Mouse (Mus musculus) kidney, embryonic 16.5 days (tissue): Measurements from ENCODE around the gene Olfr1475. TPM values are rescaled to one million over a fixed set of nuclear protein-coding genes. Genes with fewer than 3 reads are reported as not detected.
"Not testable (repeated sequence)": the region's sequence is repeated elsewhere in the genome, so short reads cannot be mapped to it uniquely, and the experiment has no call there.

Experiments used
- ATAC-seq: fragments of 200-750 bp; cut with Nextera tagmentation; 2 replicates; pipeline ENCODE4 v1.8.0; 2017; ENCODE audit warnings: moderate TSS enrichment; ENCODE audit not compliant: low FRiP score, low TSS enrichment
- H3K27ac ChIP-seq: fragments of 300-500 bp; sonication (generic); 2 replicates; pipeline ENCODE4 v1.5.1; 2014; ENCODE audit warnings: low read length
- H3K27me3 ChIP-seq: fragments of 300-500 bp; sonication (generic); 2 replicates; pipeline ENCODE4 v1.6.1; 2014; ENCODE audit warnings: low read length, control low read depth, mixed read lengths; ENCODE audit not compliant: insufficient read depth
- H3K36me3 ChIP-seq: fragments of 300-500 bp; sonication (generic); 2 replicates; pipeline ENCODE4 v1.6.1; 2014; ENCODE audit warnings: low read length, control low read depth, mixed read lengths; ENCODE audit not compliant: insufficient read depth
- H3K4me1 ChIP-seq: fragments of 300-500 bp; sonication (generic); 2 replicates; pipeline ENCODE4 v1.6.1; 2014; ENCODE audit warnings: low read length, control low read depth, mixed read lengths; ENCODE audit not compliant: insufficient read depth
- H3K4me2 ChIP-seq: fragments of 300-500 bp; sonication (generic); replicated peaks from 2 replicates; pipeline ENCODE4 v1.6.1; 2014; ENCODE audit warnings: low read depth, low read length
- H3K4me3 ChIP-seq: fragments of 300-500 bp; sonication (generic); 2 replicates; pipeline ENCODE4 v1.5.1; 2014; ENCODE audit warnings: mild to moderate bottlenecking, low read length
- H3K9ac ChIP-seq: fragments of 300-500 bp; sonication (generic); replicated peaks from 2 replicates; pipeline ENCODE4 v1.6.1; 2014; ENCODE audit warnings: low read length
- H3K9me3 ChIP-seq: fragments of 300-500 bp; sonication (generic); 2 replicates; pipeline ENCODE4 v1.6.1; 2016; ENCODE audit warnings: low read length, control low read depth
- WGBS: fragments of 180-500 bp; shearing (Covaris S2); extraction: QIAGEN DNeasy Blood & Tissue Kit; methylation state at CpG from one replicate; pipeline ENCODE4 v1.1.7; 2014; 5-methylcytosine and 5-hydroxymethylcytosine counted together
- polyA plus RNA-seq: library from polyadenylated mRNA; unstranded; fragments of >200 nt; fragmentation: Nextera tagmentation; extraction: Ambion mirVana; gene quantifications from 2 replicates; pipeline ENCODE4 v1.2.1, GENCODE M21; 2015

The Olfr1475 gene
- not detected in 2 replicates for polyA plus RNA-seq

DNA sequence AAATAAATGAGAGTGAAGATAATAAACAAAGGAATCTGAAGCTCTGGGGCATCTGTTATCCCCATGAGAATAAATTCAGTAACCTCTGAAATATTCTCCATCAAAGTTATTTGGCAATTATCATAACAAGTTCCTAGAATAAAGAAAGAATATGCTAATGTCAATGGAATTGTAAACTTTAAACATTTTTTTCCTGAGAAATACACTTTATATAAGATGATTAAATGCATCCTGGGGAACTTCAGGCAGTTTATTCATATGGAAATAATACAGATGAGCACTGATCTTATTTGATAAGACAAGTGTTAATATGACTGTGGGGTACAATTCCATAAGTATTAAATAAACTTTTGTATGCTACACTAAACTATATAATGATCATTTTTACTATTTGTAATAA is at the start of gene Olfr1475:
TSS of gene Olfr1475 (minus strand) at position 101 of the 400 bp plus-strand sequence.
- no peak within 1 kb of the TSS for H3K9ac ChIP-seq
- H3K9me3 ChIP-seq: no peaks in the 10 kb centered on the region
- ATAC-seq: no peak
- H3K36me3 ChIP-seq: no peaks in the 10 kb centered on the region
- H3K4me3 ChIP-seq: no peak within 1 kb of the TSS
- no peaks in the 10 kb centered on the region for H3K27me3 ChIP-seq
- H3K4me1 ChIP-seq: no peaks in the 10 kb centered on the region
- no peak within 1 kb of the TSS for H3K27ac ChIP-seq
- no peak within 1 kb of the TSS for H3K4me2 ChIP-seq

DNA sequence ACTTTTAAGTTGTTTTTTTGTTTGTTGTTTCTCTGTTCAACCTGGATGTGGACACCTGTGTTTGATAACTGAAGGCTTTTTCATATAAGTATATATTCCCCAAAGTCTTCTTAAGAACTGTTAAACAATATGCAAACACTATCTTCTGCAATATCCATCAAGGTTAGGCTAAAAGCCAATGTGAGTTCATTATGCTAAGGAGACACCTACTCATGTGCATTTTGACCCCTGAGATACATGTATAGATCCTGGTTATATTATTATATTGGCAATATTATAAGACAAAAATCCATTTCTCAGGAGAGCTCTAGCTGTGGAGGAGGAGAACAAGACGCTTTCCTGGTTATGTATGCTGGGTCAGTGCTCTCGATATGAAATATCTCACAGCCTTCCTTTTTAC is 47.6 kb upstream of the Olfr1475 start, which contains the start of gene Olfr1480:
TSS of gene Olfr1480 (plus strand) at position 301 of the 400 bp plus-strand sequence.
- ATAC-seq: no peak

DNA sequence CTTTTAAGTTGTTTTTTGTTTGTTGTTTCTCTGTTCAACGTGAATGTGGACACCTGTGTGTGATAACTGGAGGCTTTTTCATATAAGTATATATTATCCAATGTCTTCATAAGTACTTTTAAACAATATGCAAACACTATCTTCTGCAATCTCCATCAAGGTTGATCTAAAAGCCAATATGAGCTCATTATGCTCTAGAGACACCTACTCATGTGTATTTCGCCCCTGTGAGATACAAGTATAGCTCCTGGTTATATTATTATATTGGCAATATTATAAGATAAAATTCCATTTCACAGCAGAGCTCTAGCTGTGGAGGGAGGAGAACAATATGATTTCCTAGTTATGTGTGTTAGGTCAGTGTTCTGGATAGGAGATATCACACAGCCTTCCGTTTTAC is 20.2 kb upstream of the Olfr1475 start, which contains the start of gene Olfr1477:
TSS of gene Olfr1477 (plus strand) at position 301 of the 400 bp plus-strand sequence.
- Histone ChIP-seq H3K4me2 (no peak within 1 kb of the TSS), H3K27ac (no peak within 1 kb of the TSS), H3K36me3 (no peaks in the 10 kb centered on the region), H3K4me1 (no peaks in the 10 kb centered on the region), H3K9ac (no peak within 1 kb of the TSS), H3K4me3 (no peak within 1 kb of the TSS), H3K9me3 (no peaks in the 10 kb centered on the region), H3K27me3 (no peaks in the 10 kb centered on the region)
- no peak for ATAC-seq
- WGBS: 69% methylated on average over 3 of the region's 3 CpGs

More for the DNA sequence above, 47.6 kb upstream of the Olfr1475 start, which contains the start of gene Olfr1480:
- Histone ChIP-seq H3K9me3 (peaks cover 9% of the 10 kb centered on the region), H3K4me2 (no peak within 1 kb of the TSS), H3K4me1 (no peaks in the 10 kb centered on the region), H3K4me3 (no peak within 1 kb of the TSS), H3K36me3 (no peaks in the 10 kb centered on the region), H3K27me3 (no peaks in the 10 kb centered on the region), H3K27ac (no peak within 1 kb of the TSS), H3K9ac (no peak within 1 kb of the TSS)
- 85% methylated on average over 2 of the region's 2 CpGs for WGBS

DNA sequence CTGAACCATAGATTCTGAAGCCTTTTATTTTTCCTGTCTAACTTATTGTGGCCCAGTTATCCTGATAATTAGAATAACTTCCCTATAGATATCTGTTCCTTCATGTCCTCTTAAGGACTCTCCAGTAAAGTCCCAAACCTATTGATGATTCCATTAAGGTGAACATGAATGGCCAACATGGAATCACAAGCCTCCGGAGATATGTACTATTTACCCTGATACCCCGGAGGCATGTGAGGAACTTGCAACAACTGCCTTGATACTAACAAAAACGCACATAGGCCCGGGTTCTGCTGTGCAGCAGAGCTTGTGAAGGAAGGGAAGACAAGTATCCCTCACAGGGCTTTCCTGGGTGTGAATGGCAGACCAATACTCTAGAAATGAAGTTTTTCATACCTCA is 10.7 kb downstream of the Olfr1475 start, which contains the start of gene Olfr1474:
TSS of gene Olfr1474 (plus strand) at position 301 of the 400 bp plus-strand sequence.
- H3K27ac ChIP-seq, H3K9ac ChIP-seq, H3K36me3 ChIP-seq, H3K4me3 ChIP-seq, H3K4me1 ChIP-seq, H3K4me2 ChIP-seq, ATAC-seq, H3K27me3 ChIP-seq, H3K9me3 ChIP-seq: not testable (repeated sequence)
- 82% methylated on average over 4 of the region's 4 CpGs for WGBS

DNA sequence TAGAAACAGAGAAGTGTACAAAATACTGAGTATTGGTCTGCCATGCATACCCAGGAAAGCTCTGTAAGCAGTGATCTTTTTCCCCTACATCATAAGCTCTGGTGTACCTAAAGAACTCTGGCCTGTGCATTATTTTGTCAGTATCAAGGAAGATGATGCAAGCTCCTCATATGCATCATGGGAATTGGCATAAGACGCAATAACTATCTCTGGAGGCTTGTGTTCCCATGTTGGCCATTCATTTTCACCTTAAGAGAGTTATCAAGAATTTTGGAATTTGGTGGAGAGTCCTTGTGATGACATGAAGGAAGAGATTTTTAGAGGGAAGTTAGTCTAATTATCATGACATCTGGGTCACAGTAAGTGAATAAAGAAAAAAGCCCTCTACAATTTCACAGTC is 24.0 kb downstream of the Olfr1475 start, which contains the start of gene Olfr1472:
TSS of gene Olfr1472 (minus strand) at position 101 of the 400 bp plus-strand sequence.
- no peak for ATAC-seq
- 72% methylated on average over 1 of the region's 1 CpGs for WGBS
- H3K4me3 ChIP-seq: no peak within 1 kb of the TSS
- H3K9me3 ChIP-seq: peaks cover 8% of the 10 kb centered on the region; the same call in 1 of the 2 replicates
- no peak within 1 kb of the TSS for H3K4me2 ChIP-seq
- no peaks in the 10 kb centered on the region for H3K4me1 ChIP-seq
- H3K27ac ChIP-seq: no peak within 1 kb of the TSS
- H3K9ac ChIP-seq: no peak within 1 kb of the TSS
- H3K27me3 ChIP-seq: no peaks in the 10 kb centered on the region
- H3K36me3 ChIP-seq: no peaks in the 10 kb centered on the region

DNA sequence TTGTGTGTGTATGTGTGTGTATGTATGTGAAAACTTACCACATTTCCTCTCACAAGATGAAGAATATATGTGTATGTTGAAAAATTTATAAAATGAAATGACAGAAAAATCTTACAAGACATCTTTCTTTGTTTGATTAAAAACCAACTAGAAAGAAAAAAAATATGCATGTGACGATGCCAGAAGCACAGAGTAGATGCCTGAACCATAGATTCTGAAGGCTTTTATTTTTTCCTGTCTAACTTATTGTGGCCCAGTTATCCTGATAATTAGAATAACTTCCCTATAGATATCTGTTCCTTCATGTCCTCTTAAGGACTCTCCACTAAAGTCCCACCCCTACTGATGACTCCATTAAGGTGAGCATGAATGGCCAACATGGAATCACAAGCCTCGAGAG is 36.9 kb downstream of the Olfr1475 start, which contains the start of gene Olfr1471:
TSS of gene Olfr1471 (plus strand) at position 301 of the 400 bp plus-strand sequence.
- H3K27me3 ChIP-seq, H3K9ac ChIP-seq, H3K9me3 ChIP-seq, H3K4me3 ChIP-seq, H3K4me2 ChIP-seq, H3K36me3 ChIP-seq, H3K27ac ChIP-seq, H3K4me1 ChIP-seq, ATAC-seq: not testable (repeated sequence)
- 69% methylated on average over 2 of the region's 2 CpGs for WGBS

Other genes with a start within 250 kb of the Olfr1475 start
- not detected in 2 replicates for gene Olfr1463, start 248.9 kb downstream of the Olfr1475 start, polyA plus RNA-seq
- gene Olfr1465, start 164.7 kb downstream of the Olfr1475 start, polyA plus RNA-seq: not detected in 2 replicates
- not detected in 2 replicates for gene Olfr1466, start 141.3 kb downstream of the Olfr1475 start, polyA plus RNA-seq
- not detected in 2 replicates for gene Olfr1467, start 118.0 kb downstream of the Olfr1475 start, polyA plus RNA-seq
- not detected in 2 replicates for gene Olfr1469, start 72.3 kb downstream of the Olfr1475 start, polyA plus RNA-seq
- not detected in 2 replicates for gene Olfr1471, start 36.8 kb downstream of the Olfr1475 start, polyA plus RNA-seq
- gene Olfr1472, start 24.1 kb downstream of the Olfr1475 start, polyA plus RNA-seq: not detected in 2 replicates
- not detected in 2 replicates for gene Olfr1474, start 10.6 kb downstream of the Olfr1475 start, polyA plus RNA-seq
- gene Olfr1477, start 20.4 kb upstream of the Olfr1475 start, polyA plus RNA-seq: not detected in 2 replicates
- gene Olfr1480, start 47.7 kb upstream of the Olfr1475 start, polyA plus RNA-seq: not detected in 2 replicates
- not detected in 2 replicates for gene Olfr1484, start 103.3 kb upstream of the Olfr1475 start, polyA plus RNA-seq
- not detected in 2 replicates for gene Olfr1487, start 137.2 kb upstream of the Olfr1475 start, polyA plus RNA-seq
- gene Olfr1489, start 151.4 kb upstream of the Olfr1475 start, polyA plus RNA-seq: not detected in 2 replicates
- gene Olfr1490, start 170.9 kb upstream of the Olfr1475 start, polyA plus RNA-seq: not detected in 2 replicates
- gene Olfr1491, start 217.1 kb upstream of the Olfr1475 start, polyA plus RNA-seq: not detected in 2 replicates
- gene Olfr1493-ps1, start 243.1 kb upstream of the Olfr1475 start, polyA plus RNA-seq: not detected in 2 replicates